In the genomic region with DNA sequence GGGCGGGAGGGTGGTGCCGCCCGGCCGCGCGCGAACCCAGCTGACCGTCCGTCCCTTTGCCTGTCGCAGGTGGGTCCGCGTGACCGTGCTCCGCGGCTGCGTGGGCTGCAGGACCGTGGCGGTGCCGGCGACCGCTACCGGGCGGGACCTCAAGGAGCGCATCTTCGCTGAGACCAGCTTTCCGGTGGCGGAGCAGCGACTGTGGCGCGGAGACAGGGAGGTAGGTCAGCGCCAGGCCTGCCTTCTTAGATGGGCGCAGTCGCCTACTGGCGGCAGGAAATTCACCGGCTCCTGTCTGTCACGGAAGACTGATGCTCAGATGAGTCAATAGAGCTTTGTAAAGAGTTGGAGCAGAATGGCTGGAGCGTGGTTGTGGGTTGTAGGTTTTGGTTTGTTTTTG, we compare ENCODE assay signal across 8 mouse cellular contexts. TPM values are rescaled to one million over a fixed set of nuclear protein-coding genes. Genes with fewer than 3 reads are reported as not detected.
DNase-seq lines count a peak whose midpoint lies in the region; ATAC-seq and TF ChIP-seq lines count a peak whose summit lies in the region.

No protein-coding gene starts in this region.

- H3K27ac ChIP-seq in heart, postnatal 0 days (ENCODE audit: low read depth), result peak overlapping the region; percentile 97

- H3K4me3 ChIP-seq in heart, postnatal 0 days (ENCODE audit: low read depth, low read length), result peak overlapping the region; percentile 96

- H3K9me3 ChIP-seq in heart, postnatal 0 days (replicated peaks; ENCODE audit: control insufficient read depth, low read length), result no peaks in the 10 kb centered on the region

- TF ChIP-seq CTCF in heart, postnatal 0 days (IDR thresholded peaks at IDR 0.05; ENCODE audit: low read depth), result peak; percentile 31; the same call in 1 of the 2 replicates

- intact Hi-C loops in left cerebral cortex, postnatal 4 days (cut with DNase I), result loop anchor here (10.0 kb wide), 1 partner anchor 122 kb away; no protein-coding TSS in a partner anchor

- H3K36me3 ChIP-seq in heart, postnatal 0 days (replicated peaks; ENCODE audit: control insufficient read depth, insufficient read depth, low read length), result no peaks in the 10 kb centered on the region

- H3K4me2 ChIP-seq in heart, postnatal 0 days (ENCODE audit: low read depth, low read length), result peak overlapping the region; percentile 88

- DNase-seq in cerebellum, postnatal 36 days, result peak; percentile 75 to 79
- DNase-seq in cerebellum, adult 9-11 months, result no peak
- DNase-seq in MEL-GATA-1-ER (ENCODE audit: extremely low read depth, low read depth), result peak; percentile 50
- DNase-seq in embryo, embryonic 11.5 days (ENCODE audit: low read depth, low spot score), result peak; percentile 47
- DNase-seq in heart, postnatal 0 days (ENCODE audit: low spot score), result peak; percentile 81
- peak; percentile 76 for DNase-seq in left cerebral cortex, postnatal 4 days
- peak; percentile 71 to 73 for DNase-seq in spleen, postnatal 36 days (ENCODE audit: low spot score in 2 of 2)

- ATAC-seq in heart, postnatal 0 days (ENCODE audit: insufficient read depth, low read depth), result peak; percentile 45
- peak; percentile 69 for ATAC-seq in megakaryocyte-erythroid progenitor cell, adult 5-6 weeks (replicated peaks; ENCODE audit: low FRiP score, low TSS enrichment, poor library complexity, severe bottlenecking)

- H3K9ac ChIP-seq in heart, postnatal 0 days (replicated peaks; ENCODE audit: low read depth, low read length), result peak overlapping the region; percentile 82

- H3K27me3 ChIP-seq in heart, postnatal 0 days (ENCODE audit: control insufficient read depth, insufficient read depth, low read length), result no peaks in the 10 kb centered on the region

- peaks cover 12% of the 10 kb centered on the region for H3K4me1 ChIP-seq in heart, postnatal 0 days (ENCODE audit: control insufficient read depth, insufficient read depth)

- WGBS in heart, postnatal 0 days, result under 1% methylated on average over 37 of the region's 37 CpGs

- TF ChIP-seq EP300 in heart, postnatal 0 days (IDR thresholded peaks at IDR 0.05; ENCODE audit: low read depth), result no peak; the same call in 1 of the 2 replicates

RNA-seq across cellular contexts. Expression of a gene that starts 35.0 kb away (rescaled TPM):
- total RNA-seq in heart, postnatal 0 days (2014; rRNA removed; ENCODE audit: low replicate concordance), result 27.1 and 29.5 TPM in 2 replicates
- polyA plus RNA-seq in heart, postnatal 0 days (2015; fragmentation: Nextera tagmentation; extraction: Ambion mirVana), result 2.4 and 2.8 TPM in 2 replicates
- 10 to 100 TPM; 55.1 to 58.8 TPM for total RNA-seq in left cerebral cortex, postnatal 4 days (2021)
- total RNA-seq in megakaryocyte-erythroid progenitor cell, adult 5-6 weeks (2014; fragmentation: Nextera tagmentation), result 26.9 and 28.2 TPM in 2 replicates
- total RNA-seq in megakaryocyte-erythroid progenitor cell, adult 5-6 weeks (2017), result 27.3 and 34.7 TPM in 2 replicates
